Mouse (Mus musculus) spleen, adult 2 months (tissue): Measurements from ENCODE around the gene Eif3c. TPM values are rescaled to one million over a fixed set of nuclear protein-coding genes. Genes with fewer than 3 reads are reported as not detected.

Experiments
- DNase-seq, 2 experiments: peaks; one replicate each; pipeline versions ENCODE4 v3.0.0 to v3.0.0-alpha.2; 2012 to 2021; ENCODE audit warnings: low spot score in 2 of 2, low read depth in 1 of 2
- H3K27ac ChIP-seq: fragments of 200-500 bp; 2 replicates; pipeline ENCODE4 v1.5.1; 2012; ENCODE audit warnings: low read length, inconsistent platforms; ENCODE audit not compliant: insufficient read depth
- H3K27me3 ChIP-seq: fragments of 200-500 bp; 2 replicates; pipeline ENCODE4 v1.6.1; 2012; ENCODE audit warnings: mild to moderate bottlenecking, moderate library complexity, low read length, inconsistent platforms; ENCODE audit not compliant: control insufficient read depth, insufficient read depth
- H3K36me3 ChIP-seq: fragments of 200-500 bp; 2 replicates; pipeline ENCODE4 v1.6.1; 2012; ENCODE audit warnings: mild to moderate bottlenecking, low read length, inconsistent platforms; ENCODE audit not compliant: control insufficient read depth, insufficient read depth
- H3K4me1 ChIP-seq: fragments of 200-500 bp; 2 replicates; pipeline ENCODE4 v1.6.1; 2011; ENCODE audit warnings: inconsistent platforms; ENCODE audit not compliant: control insufficient read depth, insufficient read depth, insufficient read length
- H3K4me3 ChIP-seq: fragments of 200-500 bp; 2 replicates; pipeline ENCODE4 v1.5.1; 2011; ENCODE audit warnings: mild to moderate bottlenecking, inconsistent platforms; ENCODE audit not compliant: insufficient read depth, insufficient read length; ENCODE audit errors: extremely low read depth
- CTCF ChIP-seq: fragments of 200-500 bp; IDR thresholded peaks from 2 replicates; pipeline ENCODE4 v1.5.1; 2011; ENCODE audit warnings: mild to moderate bottlenecking, inconsistent platforms; ENCODE audit not compliant: insufficient read depth, insufficient read length, insufficient replicate concordance; ENCODE audit errors: extremely low read depth
- POLR2A ChIP-seq: fragments of 200-500 bp; IDR thresholded peaks from 2 replicates; pipeline ENCODE4 v1.6.1; 2011; ENCODE audit warnings: low read depth, low read length, inconsistent platforms
- WGBS: fragments of 180-500 bp; shearing (Covaris S2); methylation state at CpG from one replicate; pipeline ENCODE4 v1.1.7; 2018; 5-methylcytosine and 5-hydroxymethylcytosine counted together
- polyA plus RNA-seq: library from polyadenylated mRNA; depleted of rRNA; stranded (reverse); fragments of >200 nt; gene quantifications from 2 replicates; pipeline ENCODE4 v1.2.3, GENCODE M21; 2012; rRNA removed

Eif3c gene
- polyA plus RNA-seq: 61.0 and 64.7 TPM in 2 replicates

DNA sequence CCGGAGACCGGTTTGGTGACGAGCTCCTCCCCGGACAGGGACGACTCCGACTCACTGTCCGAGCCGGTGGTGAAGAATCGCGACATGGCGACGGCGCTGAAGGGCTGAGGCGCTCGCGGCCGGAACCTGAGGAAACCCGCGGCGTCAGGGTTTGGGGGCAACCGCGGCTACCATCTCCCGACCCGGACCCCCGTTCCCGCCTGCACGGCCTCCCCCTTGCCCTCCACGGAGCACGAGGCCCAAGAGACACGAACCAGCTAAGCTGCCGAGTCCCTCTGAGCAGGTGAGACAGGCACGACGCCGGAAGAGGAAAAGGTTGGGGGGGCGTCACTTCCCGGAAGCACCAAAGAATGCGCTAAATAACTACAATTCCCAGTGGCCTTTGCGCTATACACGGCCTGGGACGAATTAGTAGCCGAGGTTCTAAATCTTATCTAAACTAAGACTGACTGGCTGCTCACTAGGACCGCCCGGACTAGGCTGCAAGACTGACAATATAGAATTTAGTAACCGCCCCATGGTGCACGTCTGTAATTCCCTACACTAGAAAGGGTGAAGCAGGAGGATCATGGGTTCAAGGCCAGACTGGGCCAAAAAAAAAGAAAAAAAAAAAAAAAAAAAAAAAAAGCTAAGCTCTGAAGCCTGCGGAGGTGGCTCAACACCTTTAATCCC, at the start of gene Eif3c:
TSS of gene Eif3c (minus strand) at position 318 of the 672 bp plus-strand sequence.
- Histone ChIP-seq H3K27me3 (no peaks in the 10 kb centered on the region), H3K4me3 (peak within 1 kb of the TSS; percentile 91), H3K36me3 (peaks cover 25% of the 10 kb centered on the region), H3K27ac (peak within 1 kb of the TSS; percentile 68), H3K4me1 (no peaks in the 10 kb centered on the region)
- under 1% methylated on average over 46 of the region's 46 CpGs for WGBS
- peak; percentile 76 to 80 for DNase-seq
- TF ChIP-seq CTCF (no peak), POLR2A (peak; percentile 61)

DNA sequence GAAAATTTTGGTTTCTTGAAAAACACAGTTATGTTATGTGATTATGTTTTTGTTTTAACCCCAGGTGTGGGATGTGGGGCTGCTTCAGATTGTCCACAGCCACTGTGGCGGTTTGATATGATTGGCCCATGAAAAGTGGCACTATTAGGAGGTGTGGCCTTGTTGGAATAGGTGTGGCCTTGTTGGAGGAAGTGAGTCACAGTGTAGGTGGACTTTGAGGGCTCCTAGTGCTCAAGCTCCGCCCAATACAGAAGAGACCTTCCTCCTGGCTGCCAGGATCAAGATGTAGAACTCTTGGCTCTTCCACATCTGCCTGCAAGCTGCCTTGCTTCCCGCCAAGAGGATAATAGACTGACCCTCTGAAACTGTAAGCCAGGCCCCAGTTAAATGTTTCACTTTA, 46.5 kb upstream of the Eif3c start:
- TF ChIP-seq CTCF: no peak
- TF ChIP-seq POLR2A: no peak
- Histone ChIP-seq H3K27ac (no peak overlapping the region), H3K4me3 (no peak overlapping the region), H3K4me1 (no peaks in the 10 kb centered on the region), H3K36me3 (no peaks in the 10 kb centered on the region), H3K27me3 (no peaks in the 10 kb centered on the region)
- WGBS: 86% methylated on average over 3 of the region's 3 CpGs
- DNase-seq: no peak

DNA sequence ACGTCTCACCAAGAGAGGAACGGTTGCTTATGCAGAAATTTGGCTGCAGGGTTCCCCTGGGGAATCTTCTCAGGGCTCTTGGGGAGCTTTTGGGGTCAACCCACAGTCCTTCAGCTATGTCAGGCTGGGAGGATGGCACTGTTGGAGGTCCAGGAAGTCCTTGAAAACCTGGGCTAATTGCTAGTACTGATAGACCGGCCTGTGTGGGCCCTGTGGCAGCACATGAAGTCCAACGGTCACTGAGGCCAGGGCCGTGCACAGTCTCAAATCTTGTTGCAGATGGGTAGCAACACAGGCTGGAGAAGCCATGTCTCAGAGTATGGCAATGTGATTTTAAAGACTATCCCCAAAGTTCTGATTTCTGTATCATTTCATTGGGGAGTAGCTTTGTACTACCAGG, 41.6 kb upstream of the Eif3c start:
- DNase-seq: no peak
- Histone ChIP-seq H3K27ac (no peak overlapping the region), H3K4me3 (no peak overlapping the region), H3K4me1 (peaks cover 2% of the 10 kb centered on the region; the same call in 1 of the 2 replicates), H3K27me3 (no peaks in the 10 kb centered on the region), H3K36me3 (no peaks in the 10 kb centered on the region)
- TF ChIP-seq CTCF (no peak), POLR2A (no peak)
- 62% methylated on average over 5 of the region's 5 CpGs for WGBS

DNA sequence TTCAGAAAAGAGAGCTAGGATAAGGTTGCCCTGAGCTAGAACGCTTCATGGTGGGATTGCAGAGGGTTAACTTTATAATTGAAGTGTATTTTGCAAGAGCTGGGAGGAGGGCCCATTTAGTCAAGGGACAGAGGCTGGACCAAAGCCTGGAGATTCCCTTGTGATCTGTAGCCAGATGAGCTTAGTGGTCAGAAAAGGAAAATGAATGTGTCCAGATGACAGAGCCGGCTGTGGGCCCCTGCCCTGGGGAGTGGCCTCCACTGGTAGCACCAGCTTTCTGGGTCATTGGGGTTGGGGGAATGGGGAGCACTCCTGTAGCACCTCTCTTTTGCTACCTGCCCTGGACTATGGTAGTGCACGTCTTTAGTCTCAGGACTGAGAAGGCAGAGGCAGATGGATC, 40.9 kb upstream of the Eif3c start:
- no peaks in the 10 kb centered on the region for H3K27me3 ChIP-seq
- H3K4me3 ChIP-seq: no peak overlapping the region
- DNase-seq: no peak
- TF ChIP-seq CTCF (no peak), POLR2A (no peak)
- WGBS: 85% methylated on average over 3 of the region's 3 CpGs
- no peaks in the 10 kb centered on the region for H3K36me3 ChIP-seq
- peak overlapping the region; percentile 52 for H3K27ac ChIP-seq
- H3K4me1 ChIP-seq: peaks cover 2% of the 10 kb centered on the region; the same call in 1 of the 2 replicates

DNA sequence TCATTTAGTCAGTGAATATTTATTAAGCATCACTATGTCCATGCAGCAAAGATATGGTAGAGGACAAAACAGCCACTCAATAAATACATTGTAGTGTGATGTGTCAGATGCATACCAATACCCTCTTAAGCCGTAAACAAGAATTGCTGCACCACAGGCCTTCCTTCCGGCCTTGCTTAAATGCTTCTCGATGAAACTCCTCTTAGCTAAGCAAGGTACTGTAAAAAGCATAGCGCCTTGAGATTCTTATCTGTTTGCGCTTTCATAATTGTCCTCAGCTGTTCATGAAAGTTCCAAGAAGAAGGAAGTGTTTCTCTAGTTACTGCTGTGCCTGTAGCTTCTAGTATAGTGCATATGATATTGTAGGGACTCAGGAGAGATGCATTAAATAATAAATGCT, 40.4 kb upstream of the Eif3c start:
- no peak overlapping the region; the same call in 1 of the 2 replicates for H3K27ac ChIP-seq
- no peaks in the 10 kb centered on the region for H3K36me3 ChIP-seq
- H3K4me1 ChIP-seq: peaks cover 2% of the 10 kb centered on the region; the same call in 1 of the 2 replicates
- no peak for DNase-seq
- H3K27me3 ChIP-seq: no peaks in the 10 kb centered on the region
- TF ChIP-seq POLR2A: no peak
- no peak for TF ChIP-seq CTCF
- H3K4me3 ChIP-seq: no peak overlapping the region
- WGBS: 45% methylated on average over 5 of the region's 5 CpGs

DNA sequence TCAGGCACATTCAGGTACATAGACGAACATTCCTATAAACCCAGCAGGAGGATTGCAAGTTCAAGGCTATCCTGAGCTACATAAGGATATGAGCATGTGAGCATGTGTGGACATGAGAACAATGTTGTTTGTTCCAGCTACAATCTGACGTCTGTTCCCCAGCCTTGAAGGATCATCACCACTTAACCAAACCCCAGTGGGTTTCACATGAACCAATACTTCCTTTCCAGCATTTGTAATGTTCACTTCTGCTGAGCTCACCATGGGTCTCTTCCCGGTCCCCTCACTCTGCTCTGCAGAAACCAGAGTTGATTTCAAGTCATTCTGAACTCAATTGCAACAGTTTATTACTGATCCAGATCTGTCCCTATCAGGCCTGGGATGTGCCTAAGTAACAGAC, 36.4 kb upstream of the Eif3c start:
- no peak overlapping the region for H3K4me3 ChIP-seq
- H3K36me3 ChIP-seq: no peaks in the 10 kb centered on the region
- peaks cover 2% of the 10 kb centered on the region; the same call in 1 of the 2 replicates for H3K4me1 ChIP-seq
- H3K27ac ChIP-seq: no peak overlapping the region
- TF ChIP-seq CTCF: no peak
- 38% methylated on average over 3 of the region's 3 CpGs for WGBS
- DNase-seq: no peak
- no peaks in the 10 kb centered on the region for H3K27me3 ChIP-seq

DNA sequence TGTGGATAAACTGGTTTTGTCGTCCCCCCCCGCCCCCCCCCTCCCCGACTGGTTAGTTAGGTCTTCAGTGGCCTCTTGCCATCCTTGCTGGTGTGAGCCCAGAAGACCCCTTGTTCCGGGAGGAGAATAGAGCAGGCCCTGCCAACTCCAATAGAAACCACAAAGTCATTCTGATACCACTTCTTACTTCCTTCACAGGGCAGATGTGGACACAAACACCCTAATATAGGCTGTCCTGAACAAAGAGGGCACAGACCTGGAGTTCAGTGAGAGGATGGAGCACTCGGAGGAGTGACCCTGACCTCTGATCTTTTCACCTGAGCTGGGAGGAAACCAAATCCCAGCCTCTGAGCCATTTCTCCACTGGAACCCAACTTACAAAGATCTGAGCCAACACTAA, 35.7 kb upstream of the Eif3c start:
- Histone ChIP-seq H3K27me3 (no peaks in the 10 kb centered on the region), H3K27ac (no peak overlapping the region), H3K4me3 (no peak overlapping the region), H3K36me3 (no peaks in the 10 kb centered on the region), H3K4me1 (peaks cover 2% of the 10 kb centered on the region; the same call in 1 of the 2 replicates)
- TF ChIP-seq CTCF (no peak), POLR2A (no peak)
- 18% methylated on average over 5 of the region's 5 CpGs for WGBS
- DNase-seq: no peak
